Mouse (Mus musculus) embryo, embryonic 11.5 days (tissue): ENCODE results near the gene Ank3.

Experiments
- DNase-seq: peaks from one replicate; pipeline ENCODE4 v3.0.0-alpha.2; 2012; ENCODE audit warnings: low read depth, low spot score

Ank3 gene

GRCm38 (mm10) chr10:69925285-69926157, 526.9 kb downstream of the Ank3 start:
- DNase-seq: no peak

GRCm38 (mm10) chr10:69926158-69926882, 527.7 kb downstream of the Ank3 start:
- no peak for DNase-seq

GRCm38 (mm10) chr10:69927012-69927411, 528.4 kb downstream of the Ank3 start:
- DNase-seq: no peak

GRCm38 (mm10) chr10:69928358-69928757, 529.8 kb downstream of the Ank3 start:
- DNase-seq: no peak

- no peak for DNase-seq
Measured at GRCm38 (mm10) chr10:69930503-69930902, 531.9 kb downstream of the Ank3 start.

- no peak for DNase-seq
Measured at GRCm38 (mm10) chr10:69936443-69937067, 538.0 kb downstream of the Ank3 start.

GRCm38 (mm10) chr10:69937291-69937921, 538.8 kb downstream of the Ank3 start:
- DNase-seq: no peak

GRCm38 (mm10) chr10:69939144-69939543, 540.6 kb downstream of the Ank3 start:
- no peak for DNase-seq

GRCm38 (mm10) chr10:69939966-69940365, 541.4 kb downstream of the Ank3 start:
- no peak for DNase-seq

GRCm38 (mm10) chr10:69941001-69941400, 542.4 kb downstream of the Ank3 start:
- DNase-seq: no peak

GRCm38 (mm10) chr10:69944845-69945244, 546.3 kb downstream of the Ank3 start:
- no peak for DNase-seq

- DNase-seq: no peak
Measured at GRCm38 (mm10) chr10:69945870-69946269, 547.3 kb downstream of the Ank3 start.

GRCm38 (mm10) chr10:69946271-69946670, 547.7 kb downstream of the Ank3 start:
- DNase-seq: no peak

- no peak for DNase-seq
Measured at GRCm38 (mm10) chr10:69947093-69947492, 548.5 kb downstream of the Ank3 start.

GRCm38 (mm10) chr10:69950236-69950918, 551.8 kb downstream of the Ank3 start:
- DNase-seq: no peak

GRCm38 (mm10) chr10:69950919-69951236, 552.3 kb downstream of the Ank3 start:
- no peak for DNase-seq

- DNase-seq: no peak
Measured at GRCm38 (mm10) chr10:69951426-69951825, 552.9 kb downstream of the Ank3 start.

GRCm38 (mm10) chr10:69952316-69952715, 553.7 kb downstream of the Ank3 start:
- DNase-seq: no peak

GRCm38 (mm10) chr10:69954657-69955267, 556.2 kb downstream of the Ank3 start:
- DNase-seq: no peak

- no peak for DNase-seq
Measured at GRCm38 (mm10) chr10:69962226-69962625, 563.7 kb downstream of the Ank3 start.

- no peak for DNase-seq
Measured at GRCm38 (mm10) chr10:69962976-69963375, 564.4 kb downstream of the Ank3 start.
